Mouse (Mus musculus) cerebellum, adult 9-11 months (tissue): ENCODE results near the gene Rdx.

Experiments used
- DNase-seq: peaks from one replicate; pipeline ENCODE4 v3.0.0; 2022

Rdx gene

GRCm38 (mm10) chr9:52119212-52119611 is 72.2 kb downstream of the Rdx start:
- no peak for DNase-seq

GRCm38 (mm10) chr9:52125225-52125624 is 78.3 kb downstream of the Rdx start:
- DNase-seq, result no peak

GRCm38 (mm10) chr9:52130348-52130747 is 83.4 kb downstream of the Rdx start:
- no peak for DNase-seq

- DNase-seq, result no peak
Observed at GRCm38 (mm10) chr9:52132771-52133170, 85.8 kb downstream of the Rdx start.
